Mouse (Mus musculus): ENCODE measurements around the gene Cbfb.

DNA sequence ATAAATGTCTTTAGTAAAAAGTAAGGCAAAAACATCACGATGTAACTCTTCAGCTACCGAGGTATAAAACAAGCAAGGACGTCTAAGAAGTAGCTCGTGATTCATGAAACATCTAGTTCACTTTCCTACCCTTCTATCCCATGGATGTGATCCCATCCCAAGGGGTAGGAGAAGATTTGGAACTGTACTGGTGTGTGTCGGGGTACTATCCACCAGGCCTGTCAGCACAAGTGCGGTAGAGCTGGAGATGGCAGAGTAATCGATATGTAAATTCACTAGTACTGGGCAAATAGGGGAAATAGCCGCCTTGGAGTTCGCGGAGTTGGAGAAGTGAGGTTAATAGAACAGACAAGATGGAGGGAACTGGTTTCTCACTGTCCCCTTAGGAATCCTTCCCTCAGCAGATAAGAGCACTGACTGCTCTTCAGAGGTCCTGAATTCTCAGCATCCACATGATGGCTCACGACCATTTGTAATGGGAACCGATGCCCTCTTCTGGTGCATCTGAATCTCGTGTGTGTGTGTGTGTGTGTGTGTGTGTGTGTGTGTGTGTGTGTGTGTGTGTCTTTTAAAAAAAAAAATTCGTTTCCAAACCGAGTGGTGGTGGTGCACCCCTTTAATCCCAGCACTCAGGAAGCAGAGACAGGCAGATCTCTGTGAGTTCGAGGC lies 92.9 kb downstream of the Cbfb start:
- TF ChIP-seq POLR2A (IDR thresholded peaks at IDR 0.05; ENCODE audit: borderline replicate concordance, extremely low read depth, low read depth, low read length) (no peak), CTCF (IDR thresholded peaks at IDR 0.05; ENCODE audit: insufficient read depth, low read length) (no peak)
